Mouse (Mus musculus) layer of hippocampus, postnatal 10 days (tissue): Measurements from ENCODE around the gene Mchr1. TPM values are rescaled to one million over a fixed set of nuclear protein-coding genes. Genes with fewer than 3 reads are reported as not detected.
"Not testable (repeated sequence)": the region's sequence is repeated elsewhere in the genome, so short reads cannot be mapped to it uniquely, and the experiment has no call there.

Experiments used
- DNase-seq, 2 experiments: peaks; one replicate each; pipeline ENCODE4 v3.0.0; 2021; ENCODE audit warnings: low spot score in 2 of 2
- long read RNA-seq: library from polyadenylated mRNA; stranded (forward); transcript quantifications from one replicate; pipeline ENCODE4 v2.0.0, GENCODE M21; 2023
- total RNA-seq, 2 experiments: library from RNA; stranded (reverse); gene quantifications; 2 replicates each; pipeline ENCODE4 v1.2.3; 2021

The Mchr1 gene
- total RNA-seq: 10 to 100 TPM; 16.4 to 17.3 TPM
- long read RNA-seq, transcript Mchr1-201 (2 exons, 2,189 nt): major isoform, 19 of 21 reads
- long read RNA-seq, partial matches to known transcripts: 2 of 21 reads
- long read RNA-seq, other reads (novel, unspliced or antisense): 0 of 21 reads

DNA sequence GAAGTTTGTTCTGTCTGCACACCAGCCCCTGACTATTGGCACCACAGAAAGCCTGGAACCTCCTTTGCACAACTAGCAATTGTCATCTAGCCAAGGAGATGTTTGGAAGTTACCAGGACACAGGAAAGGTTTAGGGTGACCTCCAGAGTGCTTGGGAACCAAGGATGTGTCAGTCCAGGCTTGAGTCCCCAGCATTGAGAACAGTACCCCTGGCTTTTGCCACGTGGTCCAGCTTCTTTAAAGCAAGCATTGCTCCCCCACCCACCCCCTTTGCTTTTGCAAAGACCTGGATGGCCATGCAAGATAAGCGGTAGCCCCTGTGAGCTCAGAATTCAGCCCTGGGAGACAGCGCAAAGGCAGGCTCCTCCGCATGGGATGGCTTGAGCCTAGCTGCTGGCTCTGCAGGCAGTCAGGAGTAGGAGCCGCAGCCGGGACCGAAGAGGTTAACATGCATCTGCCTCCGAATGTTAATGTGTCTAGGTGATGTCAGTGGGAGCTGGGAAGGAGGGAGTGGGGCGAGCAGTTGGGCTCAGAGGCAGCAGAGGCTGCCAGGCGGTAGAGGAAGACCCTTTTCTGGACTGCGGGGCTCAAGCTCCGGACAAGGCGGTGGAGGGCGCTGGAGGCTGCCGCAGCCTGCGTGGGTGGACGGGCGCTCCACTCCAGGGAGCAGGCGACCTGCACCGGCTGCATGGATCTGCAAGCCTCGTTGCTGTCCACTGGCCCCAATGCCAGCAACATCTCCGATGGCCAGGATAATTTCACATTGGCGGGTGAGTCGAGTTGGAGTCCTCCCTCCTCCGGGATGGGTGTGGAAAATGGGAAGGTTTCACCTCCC, at the start of gene Mchr1:
Gene Mchr1, plus strand, starts transcription at position 414 of the 835 bp plus-strand sequence.
- DNase-seq: peak; percentile 67 to 73

DNA sequence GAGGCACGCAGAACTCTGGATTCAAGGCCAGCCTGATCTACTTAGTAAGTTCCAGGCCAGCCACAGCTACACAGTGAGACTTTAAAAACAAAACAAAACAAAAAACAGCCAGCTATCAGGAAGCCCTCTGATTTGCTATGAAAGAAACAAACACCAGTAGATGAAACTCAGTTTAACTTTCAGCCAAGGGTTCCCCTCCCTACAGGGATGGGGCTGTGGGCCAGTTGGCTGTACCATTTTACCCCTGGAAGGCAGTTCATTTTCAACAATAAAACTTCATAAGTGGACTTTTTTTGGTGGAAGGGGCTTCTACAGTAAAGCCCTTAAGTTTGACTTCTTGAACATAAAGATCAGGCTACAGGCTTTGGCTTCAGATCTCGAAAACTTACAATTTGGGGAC, 46.2 kb upstream of the Mchr1 start:
- DNase-seq: no peak

DNA sequence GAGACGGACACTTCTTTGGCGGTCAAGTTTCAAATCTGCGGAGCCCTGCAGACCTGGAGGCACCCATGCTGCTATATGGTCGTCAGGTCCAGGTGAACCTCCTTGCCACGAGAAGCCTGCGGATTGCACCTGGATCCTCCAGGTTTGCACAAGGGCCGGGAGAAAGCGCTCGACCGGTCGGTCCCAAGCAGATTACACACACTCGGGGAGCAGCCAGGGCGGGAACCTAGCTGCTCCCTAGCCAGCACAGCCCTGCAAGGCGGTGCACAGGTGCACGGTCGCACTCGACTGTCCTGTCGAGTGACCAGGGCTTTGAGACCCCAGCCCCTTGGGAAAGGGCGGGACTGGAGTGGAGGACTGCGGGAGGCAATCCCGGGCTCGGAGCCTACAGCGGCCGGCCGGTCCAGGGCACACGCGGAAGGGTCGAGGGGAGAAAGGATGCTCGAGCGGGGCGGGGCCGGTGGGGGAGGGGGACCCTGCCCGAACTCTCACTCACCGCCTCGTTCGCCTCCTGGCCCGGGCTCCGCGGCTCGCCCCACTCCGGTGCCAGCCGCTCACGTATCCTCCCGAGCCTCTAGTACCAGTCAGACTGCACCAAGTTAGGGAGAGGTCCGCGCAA, 45.2 kb upstream of the Mchr1 start:
- DNase-seq: peak in 1 of 2 experiments; percentile 39

DNA sequence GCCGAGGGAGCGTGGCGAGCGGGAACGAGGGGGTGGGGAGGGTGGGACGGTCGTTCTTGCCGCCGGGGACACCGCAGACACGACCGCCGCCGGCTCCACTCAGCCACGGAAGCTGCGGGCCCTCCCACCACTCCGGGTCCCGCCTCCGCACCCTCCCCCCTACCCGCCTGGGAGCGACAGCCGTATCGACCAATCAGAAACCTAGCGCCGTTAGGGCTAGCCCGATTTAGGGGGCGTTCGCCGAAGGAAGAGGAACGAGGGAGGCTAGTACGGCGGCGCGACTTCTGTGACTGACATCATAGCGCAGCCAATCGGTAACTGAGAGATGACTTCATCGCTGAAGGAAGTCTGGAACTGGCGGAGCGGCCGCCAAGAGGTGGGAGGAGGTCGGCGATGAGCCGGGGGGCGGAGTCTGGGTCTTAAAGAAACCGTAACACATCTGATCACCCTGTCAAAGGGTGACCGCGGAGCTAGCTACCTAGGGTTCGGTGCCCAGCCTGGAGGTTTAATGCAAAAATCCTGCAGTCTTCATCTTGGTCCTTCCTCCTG, 44.6 kb upstream of the Mchr1 start, which contains the start of gene Mrtfa:
Gene Mrtfa, minus strand, starts transcription at position 128 of the 549 bp plus-strand sequence.
- DNase-seq: peak; percentile 100

DNA sequence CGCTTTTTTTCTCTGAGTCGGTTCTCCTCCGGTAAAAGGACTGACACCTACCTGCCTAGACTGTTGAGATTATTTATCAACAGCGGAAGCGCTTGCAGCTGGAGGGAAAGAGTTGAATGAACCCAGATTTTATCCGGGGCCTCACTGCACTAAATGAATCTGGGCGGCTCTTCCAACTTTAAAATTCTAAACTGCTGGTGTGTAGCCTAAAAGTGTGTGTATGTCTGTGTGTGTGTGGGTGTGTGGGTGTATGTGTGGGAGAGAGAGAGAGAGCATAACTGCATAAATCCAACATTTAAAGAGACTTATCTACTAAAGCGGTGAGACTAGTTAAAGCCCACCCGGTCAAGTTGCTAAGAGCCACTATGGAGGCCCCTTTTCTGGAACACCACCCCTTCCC, 44.0 kb upstream of the Mchr1 start:
- no peak for DNase-seq

DNA sequence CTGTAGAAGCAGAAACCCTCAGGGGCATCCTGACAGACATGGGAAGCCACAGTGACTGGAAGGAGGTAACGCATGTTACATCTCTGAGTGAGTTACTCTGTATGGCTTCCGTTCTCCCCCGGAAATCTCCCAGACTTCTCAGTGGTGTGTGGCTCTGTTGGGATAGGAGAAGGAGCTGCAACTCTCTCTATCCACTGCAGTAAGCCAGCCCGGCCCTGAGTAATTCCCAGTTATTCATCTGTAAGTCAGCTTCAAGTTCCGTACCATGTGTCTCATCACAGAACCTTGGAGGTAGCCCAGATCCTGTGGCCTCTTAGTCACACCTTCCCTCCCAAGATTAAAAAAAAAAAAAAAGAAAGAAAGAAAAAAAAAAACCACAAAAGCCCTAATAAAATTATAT, 43.0 kb upstream of the Mchr1 start:
- DNase-seq: no peak

DNA sequence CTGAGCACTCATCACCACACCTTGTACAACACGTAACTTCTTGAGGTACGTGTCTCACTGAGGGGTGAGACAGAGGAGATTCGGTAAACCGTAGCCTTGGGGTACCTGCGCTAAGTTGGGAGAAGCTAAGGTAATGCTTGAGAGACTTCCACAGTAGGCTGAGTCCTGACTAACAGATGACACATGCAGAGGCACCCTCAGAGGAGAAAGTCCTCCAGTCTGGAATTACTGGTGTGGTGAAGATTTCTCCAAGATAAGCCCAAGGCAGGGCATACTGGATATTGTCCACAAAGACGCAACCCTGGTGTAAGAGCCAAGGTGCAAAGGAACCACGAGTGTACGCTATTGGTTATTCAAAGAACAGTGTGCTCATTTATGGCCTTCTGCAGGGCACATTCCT, 42.4 kb upstream of the Mchr1 start:
- no peak for DNase-seq

DNA sequence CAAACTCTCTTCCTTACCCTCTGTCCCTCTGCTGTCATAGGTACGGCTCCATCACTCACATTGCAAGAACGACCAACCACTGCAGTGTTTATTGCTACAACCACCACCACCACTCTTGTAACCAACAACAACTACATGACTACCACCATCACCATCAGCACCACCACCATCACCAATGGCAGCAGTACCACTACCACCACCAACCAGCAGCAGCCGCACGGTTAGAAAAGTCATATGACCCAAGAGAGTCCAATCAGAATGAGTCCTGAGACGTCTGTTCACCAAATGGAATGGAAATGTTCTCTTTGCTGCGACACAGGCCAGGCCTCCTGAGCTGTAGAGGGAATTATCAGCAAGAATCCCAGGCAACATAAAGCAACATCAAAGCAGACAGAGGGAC, 40.5 kb upstream of the Mchr1 start:
- no peak for DNase-seq

DNA sequence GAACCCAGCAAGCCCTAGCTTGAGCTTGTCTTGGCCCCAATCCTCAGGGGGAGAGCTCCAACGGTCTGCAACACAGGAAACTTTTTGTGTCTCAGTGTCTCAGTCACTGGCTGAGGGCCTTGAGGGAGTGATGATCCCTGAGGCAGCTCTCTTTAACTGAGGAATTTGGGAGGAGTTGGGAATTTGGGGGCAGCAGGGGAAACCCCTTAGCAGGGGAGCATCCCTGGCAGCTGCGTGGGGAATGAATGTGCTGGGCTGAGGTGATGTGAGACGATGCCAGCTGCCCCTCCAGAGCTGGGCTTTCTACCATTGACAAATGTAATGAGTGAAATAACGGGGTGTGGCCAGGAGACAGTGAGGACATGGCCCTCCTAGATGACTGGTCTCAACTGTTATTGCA, 39.9 kb upstream of the Mchr1 start:
- DNase-seq: no peak

DNA sequence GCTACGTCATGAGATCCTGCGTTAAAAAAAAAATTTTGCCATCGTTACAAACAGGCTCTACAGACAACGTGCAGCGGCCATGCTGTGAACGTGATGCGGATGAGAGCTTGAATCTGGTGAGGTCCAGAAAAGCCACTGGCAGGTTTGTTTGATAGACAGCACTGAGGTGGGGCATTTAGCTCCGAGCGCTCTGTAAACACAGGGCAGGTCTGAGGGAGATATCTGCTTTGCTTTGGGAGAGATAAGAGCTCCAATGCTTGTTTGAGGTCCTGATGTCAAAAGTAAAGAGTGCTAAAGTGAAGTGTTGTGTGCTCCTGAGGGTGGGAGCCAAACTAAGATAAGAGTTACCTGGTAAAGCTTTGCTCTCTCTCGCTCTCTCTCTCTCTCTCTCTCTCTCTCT, 38.1 kb upstream of the Mchr1 start:
- no peak for DNase-seq

DNA sequence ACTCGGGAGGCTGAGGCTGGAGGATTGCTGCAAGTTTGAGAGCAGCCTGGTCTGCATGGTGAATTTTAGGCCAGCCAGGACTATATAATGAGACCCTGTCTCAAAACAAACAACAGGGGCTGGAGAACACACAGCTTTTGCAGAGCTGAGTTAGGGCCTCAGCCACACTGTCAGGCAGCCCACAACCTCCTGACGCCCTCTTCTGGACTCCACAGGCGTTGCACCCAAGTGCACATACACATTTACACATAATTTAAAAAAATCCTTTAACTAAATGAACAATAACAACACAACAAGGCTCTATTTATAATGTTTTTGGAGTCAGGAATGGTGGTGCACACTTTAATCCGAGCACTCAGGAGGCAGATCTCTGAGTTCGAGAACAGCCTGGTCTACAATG, 36.9 kb upstream of the Mchr1 start:
- no peak for DNase-seq

DNA sequence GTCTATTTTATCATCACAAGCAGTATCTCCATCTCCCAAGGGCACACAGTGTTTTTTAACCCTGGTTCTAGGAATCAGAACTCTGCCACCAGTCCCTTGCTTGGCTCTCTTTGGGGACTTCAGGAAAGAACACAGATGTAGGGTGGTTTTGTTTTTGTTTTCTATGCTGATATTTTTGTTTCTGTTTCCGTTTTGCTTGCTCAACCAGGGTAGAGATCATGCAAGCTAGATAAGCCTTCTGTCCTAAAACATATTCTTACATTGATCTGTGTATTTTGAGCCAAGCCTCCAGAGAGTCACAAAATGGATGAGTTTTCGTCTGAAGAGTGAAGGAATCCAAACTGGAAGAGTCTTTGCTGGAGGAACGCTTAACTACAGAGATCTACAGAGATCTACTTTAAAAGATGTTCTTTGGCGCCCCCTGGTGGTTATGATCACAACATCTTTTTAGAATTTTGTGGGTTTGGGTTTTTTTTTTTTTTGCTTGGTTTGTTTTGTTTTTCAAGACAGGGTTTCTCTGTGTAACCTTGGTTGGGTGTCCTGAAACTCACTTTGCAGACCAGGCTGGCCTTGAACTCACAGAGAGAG, 35.8 kb upstream of the Mchr1 start:
- DNase-seq: peak; percentile 71 to 82

DNA sequence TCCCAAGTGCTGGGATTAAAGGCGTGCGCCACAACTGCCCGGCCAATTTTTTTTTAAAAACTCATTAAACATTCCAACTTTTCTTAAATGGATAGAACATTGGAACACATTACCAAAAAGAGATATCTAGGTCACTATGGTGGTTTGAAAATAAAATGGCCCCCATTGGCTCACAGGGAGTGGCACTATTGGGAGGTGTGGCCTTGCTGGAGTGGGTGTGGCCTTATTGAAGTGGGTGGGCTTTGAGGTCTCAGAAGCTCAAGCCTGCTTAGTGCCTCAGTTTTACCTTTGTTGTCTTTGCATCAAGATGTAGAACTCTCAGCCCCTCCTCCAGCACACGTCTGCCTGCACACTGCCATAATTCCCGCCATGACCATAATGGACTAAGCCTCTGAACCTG, 32.8 kb upstream of the Mchr1 start:
- no peak for DNase-seq

DNA sequence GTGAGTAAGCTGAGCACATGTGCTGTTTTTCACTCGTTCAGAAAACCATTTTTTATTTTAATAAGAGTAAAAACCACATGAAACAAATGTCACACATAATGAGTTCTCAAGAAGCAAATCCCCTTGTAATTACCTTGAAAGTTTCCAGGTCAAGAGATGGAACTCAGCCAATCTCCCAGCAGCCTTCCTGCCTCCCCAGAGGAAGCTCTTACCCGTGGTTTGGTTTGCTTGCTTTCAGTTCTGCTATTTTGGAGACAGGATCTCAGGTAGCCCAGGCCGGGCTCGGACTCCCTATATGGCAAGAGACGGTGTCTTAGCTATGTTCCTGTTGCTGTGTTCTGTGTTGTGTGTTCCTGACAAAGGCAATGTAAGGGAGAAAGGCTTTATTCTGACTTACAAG, 24.8 kb upstream of the Mchr1 start:
- no peak for DNase-seq

DNA sequence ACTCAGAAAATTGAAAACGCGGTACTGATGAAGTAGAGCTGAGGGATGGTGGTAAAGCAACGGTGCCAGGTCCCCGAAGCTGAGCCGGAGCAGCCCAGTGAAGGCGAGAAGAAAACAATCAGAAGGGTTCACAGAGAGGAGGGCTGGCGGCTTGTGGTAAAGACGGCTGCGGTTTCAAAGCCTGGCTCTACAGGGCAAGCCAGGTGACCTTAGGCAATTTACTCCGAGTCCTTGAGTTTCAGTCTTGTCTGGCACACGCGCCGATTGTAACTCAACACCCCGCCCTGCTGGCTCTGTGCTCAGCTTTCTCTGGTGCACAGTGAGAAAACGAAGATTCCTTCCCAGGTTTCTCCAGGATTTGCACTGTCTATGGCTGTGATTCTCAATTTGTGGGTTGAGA, 22.3 kb upstream of the Mchr1 start:
- DNase-seq: no peak

DNA sequence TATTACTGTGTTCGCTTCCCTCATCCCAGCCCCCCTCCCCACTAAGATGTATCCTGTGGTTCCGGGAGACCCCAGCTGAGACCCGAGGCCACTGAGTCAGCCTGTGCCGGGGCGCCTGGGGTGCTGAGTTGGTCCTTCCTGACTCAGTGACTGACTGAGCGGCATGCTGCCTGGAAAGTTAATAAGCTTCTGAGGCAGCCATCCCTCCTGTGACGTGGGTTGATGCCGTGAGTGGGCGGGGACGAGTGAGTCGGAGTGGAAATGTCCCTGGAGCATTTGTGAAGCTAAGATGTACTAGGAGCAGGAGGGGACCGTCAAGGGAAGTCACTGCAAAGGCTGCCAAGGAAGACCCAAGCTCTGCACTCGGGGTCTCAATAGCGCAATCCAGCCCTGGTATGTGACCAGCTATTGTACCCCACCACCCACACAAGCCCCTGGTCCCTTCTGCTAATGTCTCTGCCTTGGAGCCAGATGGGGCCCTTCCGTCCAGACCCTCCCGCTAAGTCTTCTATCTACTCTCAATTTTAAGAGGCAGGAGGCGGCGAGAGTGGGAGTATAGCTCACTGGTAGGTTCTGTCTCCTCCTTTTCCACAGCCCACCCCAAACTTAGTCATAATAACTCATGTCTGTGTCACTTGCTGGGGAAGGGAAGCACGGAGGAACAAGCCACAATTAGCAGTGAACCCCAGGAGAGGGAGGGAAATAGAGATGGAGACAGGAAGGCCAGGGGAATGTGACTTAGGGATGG, 18.2 kb upstream of the Mchr1 start:
- DNase-seq: peak in 1 of 2 experiments; percentile 45

DNA sequence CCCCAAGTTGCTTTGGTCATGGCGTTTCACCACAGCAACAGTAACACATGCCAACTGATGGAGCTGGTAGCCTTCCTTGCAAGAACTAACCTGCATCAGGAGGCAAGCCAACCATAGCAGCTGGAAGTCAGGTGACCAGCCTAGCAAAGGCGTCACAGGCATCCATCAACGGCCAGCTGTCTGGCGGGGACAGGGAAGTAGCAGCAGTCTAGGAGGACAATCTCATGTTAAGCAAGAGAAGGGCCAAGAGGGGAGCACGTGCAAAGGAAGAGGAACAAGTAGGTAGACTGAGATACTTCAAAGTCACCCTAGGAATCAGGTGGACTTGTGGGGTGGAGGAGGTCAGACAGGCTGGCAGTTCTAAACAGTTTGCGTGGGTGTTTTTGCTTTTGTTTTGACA, 16.2 kb upstream of the Mchr1 start:
- no peak for DNase-seq

DNA sequence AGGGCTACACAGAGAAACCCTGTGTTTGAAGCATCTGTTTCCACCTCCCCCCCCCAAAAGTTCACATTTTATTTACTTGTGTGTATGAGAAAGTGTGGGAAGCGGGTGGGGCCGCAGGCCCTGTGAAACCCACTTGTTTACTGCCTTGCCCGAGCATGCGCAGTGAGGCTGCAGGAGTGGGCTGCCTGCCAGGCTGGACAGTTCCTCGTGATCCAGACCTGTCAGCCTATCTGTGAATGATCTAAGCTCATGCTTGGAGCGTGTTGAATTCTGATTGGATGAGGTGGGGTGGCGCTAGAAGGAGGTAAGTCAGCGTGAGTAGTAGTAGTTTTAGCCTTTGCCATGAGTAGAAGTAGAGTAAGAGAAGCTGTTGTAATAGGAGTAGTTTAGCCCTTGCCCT, 15.2 kb upstream of the Mchr1 start:
- DNase-seq: not testable (repeated sequence)

DNA sequence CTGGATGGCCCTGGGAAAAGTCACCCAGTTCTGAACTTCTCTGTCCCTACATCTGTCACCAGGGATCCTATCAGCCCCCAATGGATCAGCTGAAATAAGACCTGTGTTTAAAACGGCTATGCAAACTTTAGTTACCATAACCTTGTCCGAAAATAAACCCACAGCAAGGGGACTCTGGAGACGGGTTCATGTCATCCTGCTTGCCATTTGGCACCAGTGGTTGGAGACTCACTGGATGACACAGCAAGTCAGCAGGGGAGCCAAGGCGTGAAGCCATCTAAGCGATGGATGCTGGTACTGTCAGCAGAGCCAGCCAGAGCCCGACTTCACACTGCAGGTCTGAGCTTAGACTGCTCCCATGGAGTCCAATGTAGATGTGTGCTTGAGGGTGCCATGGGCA, 13.9 kb upstream of the Mchr1 start:
- no peak for DNase-seq

DNA sequence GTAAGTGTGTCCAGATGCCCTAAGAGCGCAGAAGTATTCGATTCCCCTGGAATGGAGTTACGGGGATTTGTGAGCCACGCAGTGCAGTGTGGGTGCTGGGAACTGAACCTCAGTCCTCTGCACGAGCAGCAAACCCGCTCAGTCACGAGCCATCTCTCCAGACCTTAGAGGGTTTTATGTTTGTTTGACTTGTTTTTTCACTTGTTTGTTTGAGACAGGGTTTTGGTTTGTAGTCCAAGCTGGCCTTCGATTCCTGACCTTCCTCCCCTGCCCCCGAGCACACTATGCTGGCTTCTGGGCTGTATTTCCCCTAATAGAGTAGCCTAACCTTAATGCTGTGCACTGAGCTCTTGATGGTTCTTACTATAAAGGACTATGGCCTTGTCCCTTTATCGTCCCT, 10.3 kb upstream of the Mchr1 start:
- no peak for DNase-seq

DNA sequence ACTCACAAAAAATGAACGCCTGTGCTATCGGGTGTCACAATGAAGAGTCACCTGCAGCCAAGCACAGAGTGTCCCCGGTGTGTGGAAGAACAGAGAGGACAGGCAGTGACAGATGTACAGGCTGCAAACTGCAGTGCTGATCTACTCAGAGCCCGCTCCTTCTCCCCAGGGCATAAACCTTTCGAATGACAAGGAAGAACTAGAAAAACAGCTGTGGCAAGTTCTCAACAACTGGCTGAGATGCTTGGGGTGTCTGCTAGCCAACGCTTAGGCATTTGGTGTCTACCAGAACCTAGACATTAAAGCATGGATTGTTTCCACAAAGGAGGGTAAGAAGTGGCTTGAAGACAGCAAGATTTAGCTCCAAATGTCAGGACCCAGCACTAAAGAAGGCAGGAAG, 9.6 kb upstream of the Mchr1 start:
- no peak for DNase-seq
